16 mouse cellular contexts compared by ENCODE assay signal in genomic region chr14:105480048-105480447, GRCm38 (mm10).
DNase-seq lines count a peak whose midpoint lies in the region; ATAC-seq and TF ChIP-seq lines count a peak whose summit lies in the region.
"Had no signal": no experiment of that assay in that cellular context is flagged by ENCODE, and none has a peak within 500 bp of the region (broad histone marks: within the 10 kb centered on the region; RNA-seq: fewer than 3 reads in every experiment).

No protein-coding gene starts in this region.

- DNase-seq in heart, postnatal 25 days (ENCODE audit: low spot score): no peak
- peak; percentile 21 for DNase-seq in thymus, postnatal 4 days
- no peak for DNase-seq in thymus, postnatal 0 days (ENCODE audit: low spot score)
- DNase-seq in hindbrain, postnatal 0 days (ENCODE audit: low spot score): no peak
- no peak for DNase-seq in right cerebral cortex, postnatal 10 days (ENCODE audit: low spot score in 2 of 2)
- DNase-seq in ovary, postnatal 14 days (ENCODE audit: low spot score): no peak
- DNase-seq in frontal cortex, adult 2 months (ENCODE audit: extremely low spot score in 1 of 2, low spot score in 1 of 2): no peak
- DNase-seq: adrenal gland, postnatal 10 days; cerebellum, adult 11 months; gastrocnemius, postnatal 36 days; kidney, adult 11 months; lung, adult 2 months had no signal

- intact Hi-C loops in heart, postnatal 25 days (cut with DNase I): no loop called here

- H3K4me1 ChIP-seq in heart, embryonic 14.5 days (ENCODE audit: control insufficient read depth in 2 of 2, insufficient read depth in 2 of 2, low read length in 2 of 2): peaks cover 15 to 27% of the 10 kb centered on the region in 2 experiments
- no peaks in the 10 kb centered on the region for H3K4me1 ChIP-seq in hindbrain, postnatal 0 days (ENCODE audit: insufficient read depth, low read length)

- 0 out of 4 replicates have a peak overlapping the region, but pooled peaks of 1 of the 2 experiments have one; percentile 12 for H3K4me3 ChIP-seq in heart, embryonic 14.5 days (ENCODE audit: control insufficient read depth in 1 of 2, insufficient read depth in 1 of 2, low read depth in 1 of 2, low read length in 2 of 2)
- H3K4me3 ChIP-seq in hindbrain, postnatal 0 days (ENCODE audit: low read length): no peak overlapping the region

- no peak for ATAC-seq in heart, embryonic 14.5 days (ENCODE audit: insufficient number of reproducible peaks, insufficient read depth, low FRiP score, low read depth)
- ATAC-seq in hindbrain, postnatal 0 days: no peak
- ATAC-seq: forebrain, embryonic 16.5 days had no signal

- H3K4me2 ChIP-seq in heart, embryonic 14.5 days (ENCODE audit: low read length): peak overlapping the region; percentile 49
- H3K4me2 ChIP-seq in hindbrain, postnatal 0 days (ENCODE audit: low read depth, low read length): peak overlapping the region; percentile 11; the same call in 1 of the 2 replicates

- TF ChIP-seq CTCF in hindbrain, postnatal 0 days (IDR thresholded peaks at IDR 0.05; ENCODE audit: low read depth): no peak

- H3K27ac ChIP-seq in heart, embryonic 14.5 days (replicated peaks in 1 of 2; ENCODE audit: control insufficient read depth in 1 of 2, insufficient read depth in 1 of 2, low read depth in 2 of 2, low read length in 2 of 2): no peak overlapping the region; a peak in 1 of 4 replicates
- H3K27ac ChIP-seq in hindbrain, postnatal 0 days: no peak overlapping the region
- H3K27ac ChIP-seq: stomach, postnatal 0 days had no signal

- WGBS in heart, embryonic 14.5 days: 32% methylated on average over 9 of the region's 9 CpGs
- WGBS in hindbrain, postnatal 0 days: 52% methylated on average over 9 of the region's 9 CpGs

- H3K27me3 ChIP-seq in heart, embryonic 14.5 days (ENCODE audit: control insufficient read depth, insufficient read depth, low read length): no peaks in the 10 kb centered on the region
- no peaks in the 10 kb centered on the region for H3K27me3 ChIP-seq in hindbrain, postnatal 0 days (ENCODE audit: insufficient read depth, low read length)
- H3K27me3 ChIP-seq: CH12.LX had no signal

- peak overlapping the region; percentile 45; the same call in 1 of the 2 replicates for H3K9ac ChIP-seq in heart, embryonic 14.5 days (ENCODE audit: low read length)
- H3K9ac ChIP-seq in hindbrain, postnatal 0 days (replicated peaks; ENCODE audit: low read length): no peak overlapping the region

- H3K36me3 ChIP-seq in heart, embryonic 14.5 days (ENCODE audit: control insufficient read depth, insufficient read depth, low read length): no peaks in the 10 kb centered on the region
- H3K36me3 ChIP-seq in hindbrain, postnatal 0 days (ENCODE audit: insufficient read depth, low read length): no peaks in the 10 kb centered on the region

- H3K9me3 ChIP-seq in heart, embryonic 14.5 days (ENCODE audit: control insufficient read depth, low read length): 0 out of 2 replicates have a peak, but pooled peaks cover 2% of the 10 kb centered on the region
- no peaks in the 10 kb centered on the region for H3K9me3 ChIP-seq in hindbrain, postnatal 0 days (ENCODE audit: low read length)
